Mouse (Mus musculus) olfactory bulb, adult 2 months (tissue): ENCODE data around the gene Sik2. TPM values are rescaled to one million over a fixed set of nuclear protein-coding genes. Genes with fewer than 3 reads are reported as not detected.

Experiments used
- H3K27ac ChIP-seq: fragments of 200-500 bp; 2 replicates; pipeline ENCODE4 v1.5.1; 2012; ENCODE audit warnings: low read depth, low read length; ENCODE audit not compliant: insufficient read depth
- H3K4me1 ChIP-seq: fragments of 200-500 bp; 2 replicates; pipeline ENCODE4 v1.6.1; 2012; ENCODE audit warnings: low read length; ENCODE audit not compliant: control insufficient read depth, insufficient read depth
- H3K4me3 ChIP-seq: fragments of 200-500 bp; 2 replicates; pipeline ENCODE4 v1.5.1; 2012; ENCODE audit warnings: mild to moderate bottlenecking, low read depth, low read length, moderate library complexity; ENCODE audit not compliant: insufficient read depth
- CTCF ChIP-seq: fragments of 200-500 bp; IDR thresholded peaks from 2 replicates; pipeline ENCODE4 v1.5.1; 2012; ENCODE audit warnings: low read depth, mild to moderate bottlenecking, low read length, moderate library complexity; ENCODE audit not compliant: insufficient read depth
- POLR2A ChIP-seq: fragments of 200-500 bp; IDR thresholded peaks from 2 replicates; pipeline ENCODE4 v1.6.1; 2012; ENCODE audit warnings: mild to moderate bottlenecking, low read depth, low read length, moderate library complexity; ENCODE audit not compliant: insufficient read depth
- WGBS: fragments of 180-500 bp; shearing (Covaris S2); methylation state at CpG from one replicate; pipeline ENCODE4 v1.1.7; 2018; 5-methylcytosine and 5-hydroxymethylcytosine counted together
- polyA plus RNA-seq: library from polyadenylated mRNA; stranded (reverse); fragments of >200 nt; gene quantifications from 2 replicates; pipeline ENCODE4 v1.2.4, GENCODE M21; 2012; ENCODE audit warnings: low replicate concordance; ENCODE audit not compliant: missing spikeins, insufficient read depth, insufficient read length

Sik2 gene
- polyA plus RNA-seq, 1 experiment, result not detected

DNA sequence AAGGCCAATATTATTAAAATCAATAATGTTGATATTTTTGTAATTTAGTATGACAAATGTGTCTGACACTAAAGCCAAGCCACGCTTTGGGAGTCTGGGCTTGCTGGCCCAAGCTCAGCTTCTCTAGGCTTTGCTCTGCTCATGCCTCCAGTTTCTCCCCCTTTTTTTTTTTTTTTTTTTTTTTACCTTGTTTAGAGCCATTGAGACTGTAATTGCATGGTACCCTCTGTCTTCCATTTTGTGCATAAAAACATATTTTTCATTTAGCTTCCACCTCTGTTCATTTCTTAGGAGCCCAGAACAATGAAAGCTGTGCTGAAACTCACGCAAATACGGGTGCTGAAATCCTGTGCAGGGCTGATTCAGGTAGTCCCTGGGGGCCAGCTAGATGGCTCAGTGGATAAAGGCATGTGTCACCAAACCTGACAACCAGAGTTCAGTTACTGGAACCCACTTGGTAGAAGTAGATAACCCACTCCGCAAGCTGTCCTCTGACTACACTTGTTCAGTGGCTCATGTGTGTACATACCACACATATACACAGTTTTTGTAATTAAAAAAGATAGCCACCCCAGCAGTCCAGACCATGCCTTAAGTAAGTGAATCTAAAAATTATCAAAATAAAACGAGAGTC lies 153.6 kb downstream of the Sik2 start:
- no peak for TF ChIP-seq CTCF
- no peak for TF ChIP-seq POLR2A
- WGBS, result 96% methylated on average over 5 of the region's 5 CpGs
- no peak overlapping the region for H3K4me3 ChIP-seq

DNA sequence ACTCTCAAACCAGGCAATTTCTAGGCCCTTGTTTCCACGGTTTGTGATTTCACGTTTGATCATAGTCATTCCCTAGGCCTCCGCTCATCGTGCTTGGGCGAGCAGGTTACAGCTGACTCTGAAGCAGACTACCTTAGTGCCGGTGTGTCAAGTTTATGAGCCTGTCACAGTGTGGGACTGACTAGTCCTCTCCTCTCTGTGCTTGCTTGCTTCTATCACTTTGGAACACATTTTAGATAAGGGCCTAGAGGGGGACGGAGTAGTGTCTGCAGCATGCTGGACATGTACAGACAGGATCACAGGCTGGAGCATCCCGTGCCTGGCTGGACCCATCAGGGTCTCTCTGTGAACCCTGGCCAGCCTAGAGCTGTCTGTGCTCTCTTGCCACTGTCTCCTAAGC lies 154.5 kb downstream of the Sik2 start:
- H3K27ac ChIP-seq, result no peak overlapping the region
- WGBS, result 87% methylated on average over 8 of the region's 8 CpGs
- no peak overlapping the region for H3K4me3 ChIP-seq
- peaks cover 8% of the 10 kb centered on the region; the same call in 1 of the 2 replicates for H3K4me1 ChIP-seq
- no peak for TF ChIP-seq POLR2A
- TF ChIP-seq CTCF, result no peak

More for the DNA sequence above, 153.6 kb downstream of the Sik2 start:
- peaks cover 8% of the 10 kb centered on the region; the same call in 1 of the 2 replicates for H3K4me1 ChIP-seq
- H3K27ac ChIP-seq, result no peak overlapping the region

DNA sequence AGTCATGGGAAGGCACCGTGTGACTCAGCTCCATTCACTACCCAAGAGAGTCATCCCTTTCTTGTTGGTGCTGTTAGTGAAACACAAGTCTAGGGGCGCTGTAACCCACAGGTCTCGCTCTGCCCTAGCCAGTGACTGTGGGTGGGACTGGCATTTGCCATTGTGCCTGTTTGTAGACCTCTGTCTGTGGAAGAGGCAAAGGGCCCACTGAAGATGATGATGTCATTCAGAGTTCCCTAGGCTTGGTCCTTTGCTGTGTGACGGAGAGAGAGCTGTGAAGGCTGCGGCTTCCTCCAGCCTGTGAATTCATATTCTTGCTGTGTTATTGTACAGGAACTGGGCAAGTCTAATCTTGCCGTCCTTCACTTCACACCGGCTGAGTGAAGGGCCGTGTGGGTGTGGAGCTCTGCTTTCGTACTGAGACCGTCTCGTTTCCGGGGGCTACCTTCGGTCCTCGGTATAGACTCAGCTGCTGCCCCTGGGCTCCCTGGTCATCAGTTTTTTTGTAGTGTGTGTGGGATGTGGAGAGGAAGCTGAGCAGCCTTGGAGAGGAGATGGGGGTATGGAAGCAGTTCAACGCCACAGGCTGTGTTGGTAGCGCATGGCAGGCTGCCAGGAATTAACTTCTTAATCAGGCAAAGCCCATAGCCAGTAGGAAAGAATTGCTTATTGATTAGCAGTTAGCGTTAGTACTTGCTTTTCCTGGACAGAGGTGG lies 156.1 kb downstream of the Sik2 start:
- WGBS, result 34% methylated on average over 17 of the region's 17 CpGs
- H3K4me1 ChIP-seq, result peaks cover 8% of the 10 kb centered on the region; the same call in 1 of the 2 replicates
- H3K27ac ChIP-seq, result no peak overlapping the region
- no peak overlapping the region for H3K4me3 ChIP-seq
- TF ChIP-seq POLR2A (no peak), CTCF (no peak)

DNA sequence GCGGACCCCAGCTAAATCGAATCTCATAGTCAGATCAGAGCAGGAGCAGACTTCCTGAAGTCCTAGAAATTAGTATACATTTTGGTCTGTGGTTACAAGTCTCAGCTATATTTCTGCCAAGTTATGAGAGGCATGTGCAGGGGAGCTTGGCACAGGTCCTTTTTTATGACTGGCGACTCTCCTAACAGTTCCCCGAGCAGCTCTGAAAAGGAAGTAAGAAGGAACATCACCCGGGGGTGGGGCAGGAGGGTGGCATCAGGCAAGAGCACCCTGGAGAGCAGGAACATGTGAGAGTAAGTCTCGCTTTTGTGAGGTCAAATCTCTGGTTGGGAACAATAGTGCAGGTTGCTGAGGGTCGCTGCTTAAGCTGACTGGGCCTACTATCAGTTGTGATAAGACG lies 158.2 kb downstream of the Sik2 start:
- Histone ChIP-seq H3K27ac (no peak overlapping the region), H3K4me1 (peaks cover 6% of the 10 kb centered on the region; the same call in 1 of the 2 replicates), H3K4me3 (no peak overlapping the region)
- 47% methylated on average over 8 of the region's 8 CpGs for WGBS
- TF ChIP-seq CTCF (no peak), POLR2A (no peak)

DNA sequence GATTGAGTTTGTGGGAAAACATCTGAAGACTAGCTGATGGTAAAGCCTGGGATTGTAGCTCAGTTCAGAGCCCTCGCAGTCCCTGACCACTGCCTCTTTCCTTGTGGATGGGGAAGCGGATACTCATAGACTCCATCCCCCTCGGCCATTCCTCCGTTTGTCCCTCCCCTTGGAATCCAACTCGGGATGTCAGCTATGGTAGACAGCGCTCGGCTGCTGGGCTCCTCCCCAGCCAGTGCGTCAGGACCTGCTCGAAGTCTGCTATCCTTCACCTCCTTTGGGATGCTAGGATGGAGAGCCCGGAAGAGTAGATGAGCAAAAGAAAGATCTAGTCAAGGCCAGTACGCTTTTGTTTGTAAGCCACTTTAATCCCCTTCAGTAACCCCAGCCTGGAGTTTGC lies 158.6 kb downstream of the Sik2 start:
- Histone ChIP-seq H3K27ac (no peak overlapping the region), H3K4me1 (peaks cover 6% of the 10 kb centered on the region; the same call in 1 of the 2 replicates), H3K4me3 (no peak overlapping the region)
- TF ChIP-seq CTCF (no peak), POLR2A (no peak)
- WGBS, result 33% methylated on average over 11 of the region's 11 CpGs

DNA sequence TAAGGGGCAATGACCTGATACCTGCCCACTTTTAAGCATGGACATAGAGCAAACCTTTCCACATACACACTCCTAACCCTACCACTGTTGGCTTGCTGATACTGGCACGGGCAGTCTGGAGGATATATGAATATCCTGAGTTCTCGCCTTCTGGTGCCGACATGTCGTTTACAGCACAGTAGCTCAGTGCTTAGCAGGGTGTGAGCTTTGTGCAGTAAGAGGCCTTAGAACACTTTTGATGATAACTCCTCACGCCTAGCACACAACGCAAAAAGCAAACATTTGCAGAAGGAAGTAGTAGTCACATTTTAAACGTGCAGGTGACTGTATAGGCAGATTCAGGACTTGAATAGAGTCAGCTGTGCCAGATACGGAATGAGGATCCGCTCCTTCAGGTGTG lies 159.1 kb downstream of the Sik2 start:
- H3K4me1 ChIP-seq, result peaks cover 6% of the 10 kb centered on the region; the same call in 1 of the 2 replicates
- no peak overlapping the region for H3K4me3 ChIP-seq
- no peak for TF ChIP-seq CTCF
- TF ChIP-seq POLR2A, result no peak
- no peak overlapping the region for H3K27ac ChIP-seq
- WGBS, result 80% methylated on average over 9 of the region's 9 CpGs

DNA sequence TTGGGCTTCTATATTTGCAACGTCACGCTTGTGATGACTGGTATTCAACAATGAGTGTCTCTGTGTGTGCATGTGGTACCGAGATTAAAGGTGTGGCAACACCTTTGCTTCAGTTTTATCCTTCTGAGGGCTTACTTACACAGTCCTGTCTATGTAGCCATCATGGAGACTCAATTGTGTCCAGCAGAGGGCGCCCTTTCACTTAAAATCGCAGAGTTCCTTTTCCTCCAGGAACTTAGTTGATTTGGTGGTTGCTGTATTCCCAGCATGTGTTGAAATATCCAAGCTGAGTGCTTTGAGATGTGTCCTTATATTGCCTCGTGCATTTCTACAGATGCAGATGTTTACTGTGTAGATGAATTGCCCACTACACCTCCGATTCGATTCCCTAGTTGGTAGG lies 159.6 kb downstream of the Sik2 start:
- 16% methylated on average over 8 of the region's 8 CpGs for WGBS
- H3K27ac ChIP-seq, result no peak overlapping the region
- no peak for TF ChIP-seq CTCF
- no peak for TF ChIP-seq POLR2A
- peaks cover 6% of the 10 kb centered on the region; the same call in 1 of the 2 replicates for H3K4me1 ChIP-seq
- H3K4me3 ChIP-seq, result no peak overlapping the region

DNA sequence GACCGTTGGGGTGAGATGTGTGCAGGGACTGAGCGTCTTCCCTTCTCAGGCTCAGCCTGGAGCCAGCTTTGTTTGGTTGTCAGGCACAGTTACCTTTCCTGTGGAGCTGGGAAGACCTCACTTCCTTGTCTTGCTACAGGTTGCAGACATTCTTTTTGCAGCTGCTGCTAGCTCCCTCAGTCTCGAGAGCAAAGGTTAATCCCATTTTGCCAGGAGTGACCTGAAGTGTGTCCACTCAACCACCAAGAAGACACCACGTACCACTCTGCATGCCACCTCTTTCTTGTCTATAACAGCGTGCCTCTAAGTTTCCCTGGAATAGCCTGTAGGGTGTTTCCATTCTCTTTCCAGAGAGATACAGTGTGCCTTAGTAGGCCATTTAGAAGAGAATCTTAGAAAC lies 160.1 kb downstream of the Sik2 start:
- 71% methylated on average over 5 of the region's 5 CpGs for WGBS
- TF ChIP-seq POLR2A, result no peak
- no peak for TF ChIP-seq CTCF
- Histone ChIP-seq H3K4me3 (no peak overlapping the region), H3K27ac (no peak overlapping the region), H3K4me1 (peaks cover 6% of the 10 kb centered on the region; the same call in 1 of the 2 replicates)

DNA sequence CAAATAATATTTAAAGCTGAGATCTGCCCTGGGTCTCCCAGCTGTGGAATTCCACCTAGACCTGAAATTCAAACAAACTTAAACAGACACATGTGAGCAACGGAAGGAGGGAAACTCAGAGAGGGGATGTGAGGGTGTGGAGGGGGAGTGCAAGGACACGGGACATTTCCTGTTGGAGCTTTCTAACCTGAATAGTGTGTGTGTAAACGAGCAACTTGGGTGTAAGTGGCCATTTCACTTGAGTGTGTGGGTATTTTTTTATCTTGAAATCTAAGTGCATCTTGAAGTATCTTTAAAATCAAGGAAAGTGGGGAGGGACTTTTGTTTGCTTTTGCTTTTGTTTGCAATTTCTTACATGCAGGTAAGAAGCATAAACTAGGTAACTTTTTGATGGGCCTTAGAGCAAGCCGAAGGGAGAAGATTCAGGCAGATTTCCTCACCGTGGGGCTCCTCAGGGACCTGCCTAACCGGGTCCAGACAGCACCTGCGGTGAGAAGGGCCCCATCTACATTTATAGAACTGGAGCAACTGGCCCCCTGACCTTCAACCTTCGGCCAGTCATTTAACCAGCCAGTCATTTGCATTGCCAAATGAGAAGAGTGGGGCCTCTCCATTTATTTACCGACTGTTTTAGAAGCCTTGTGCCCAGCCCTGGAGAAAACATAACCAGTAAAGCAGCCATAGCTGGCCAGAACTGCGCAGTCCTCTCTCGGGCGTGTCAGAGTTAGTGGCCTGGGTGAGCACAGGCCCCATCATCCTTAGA lies 161.1 kb downstream of the Sik2 start:
- WGBS, result 77% methylated on average over 12 of the region's 12 CpGs
- peaks cover 3% of the 10 kb centered on the region; the same call in 1 of the 2 replicates for H3K4me1 ChIP-seq
- H3K4me3 ChIP-seq, result no peak overlapping the region
- no peak overlapping the region for H3K27ac ChIP-seq
- TF ChIP-seq POLR2A (no peak), CTCF (no peak)
